Mouse (Mus musculus) embryonic stem cell, embryonic (primary cell): ENCODE measurements at regions not wholly inside any gene's neighbourhood (a gene's known extent, or its start where the extent isn't known, plus 50 kb on each side); places are given as distances from the start of the nearest gene placed in this dataset.

Experiments used
- CTCF ChIA-PET, 4 experiments: fragments of 300-600 bp in 2 of 4; fragments of 350-600 bp in 2 of 4; sonication (Branson Sonifier 250); formaldehyde crosslinking; loops; one replicate each; lab custom pipeline; 2022; ENCODE audit warnings: inconsistent platforms in 2 of 4; lab: Charles Lee
- POLR2A ChIA-PET, 4 experiments: fragments of 300-600 bp in 2 of 4; fragments of 350-600 bp in 2 of 4; sonication (Branson Sonifier 250); formaldehyde crosslinking; loops; one replicate each; lab custom pipeline; 2022; ENCODE audit warnings: antibody characterized with exemption in 4 of 4, inconsistent platforms in 1 of 4; lab: Charles Lee

DNA sequence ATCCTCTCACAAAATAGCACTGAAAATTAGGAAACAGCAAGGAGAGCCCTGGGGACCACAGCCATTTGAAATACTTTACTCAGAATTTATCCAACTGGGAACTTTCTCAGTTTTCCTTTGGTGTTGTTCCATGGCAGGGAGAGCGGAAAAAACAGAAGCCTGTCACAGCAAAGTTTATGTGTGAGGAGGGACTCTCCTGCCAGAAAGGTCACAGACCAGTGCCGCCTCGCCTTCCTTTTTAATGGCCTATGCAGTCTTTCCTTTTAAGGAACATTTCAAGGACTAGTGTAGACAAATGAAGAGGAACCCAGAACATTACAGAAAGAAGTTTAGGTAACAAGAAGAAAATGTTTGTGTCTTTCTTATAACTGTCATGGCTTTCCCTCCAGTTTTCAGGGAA is 406.3 kb upstream of the Gm11114 start:
- ChIA-PET POLR2A (no interaction called here), CTCF (no interaction called here)

DNA sequence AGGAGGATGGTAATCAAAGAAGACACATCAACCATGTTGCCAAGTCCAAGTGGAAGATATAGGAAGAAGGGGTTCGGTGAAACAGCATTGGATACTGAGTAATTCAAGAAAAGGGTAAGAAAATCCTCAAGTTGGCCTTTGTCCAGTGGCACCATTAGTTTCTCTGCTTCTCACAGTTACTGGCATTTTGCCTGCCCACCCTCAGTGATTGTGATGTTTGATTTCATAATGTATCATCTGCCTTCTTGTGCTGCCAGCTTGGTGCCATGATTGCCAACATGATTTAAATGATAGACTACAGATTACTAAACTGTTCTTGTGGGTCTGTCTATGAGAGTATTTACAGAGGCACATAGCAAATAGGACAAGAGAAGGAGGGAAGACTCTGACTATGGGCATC is 399.3 kb upstream of the Gm11114 start:
- ChIA-PET POLR2A (no interaction called here), CTCF (no interaction called here)

DNA sequence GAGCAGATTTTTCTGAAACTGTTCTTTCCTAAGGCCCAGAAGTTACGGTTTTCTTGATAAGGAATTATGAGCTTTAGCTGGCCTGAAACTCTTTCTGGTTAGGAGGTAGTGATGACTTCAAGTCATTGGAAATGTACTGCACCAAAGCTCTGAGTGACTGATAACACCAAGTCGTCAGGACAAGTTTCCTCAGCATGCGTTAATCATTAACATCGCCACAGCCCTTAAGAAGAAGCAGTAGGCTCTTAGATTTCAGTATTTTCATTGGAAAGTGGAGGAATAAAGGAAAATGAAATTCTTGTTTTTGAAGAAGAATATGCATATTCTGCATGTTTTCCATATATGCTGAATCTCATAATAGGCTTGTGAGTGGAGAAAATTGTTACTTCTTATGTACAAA is 390.3 kb upstream of the Gm11114 start:
- ChIA-PET CTCF (no interaction called here), POLR2A (no interaction called here)

DNA sequence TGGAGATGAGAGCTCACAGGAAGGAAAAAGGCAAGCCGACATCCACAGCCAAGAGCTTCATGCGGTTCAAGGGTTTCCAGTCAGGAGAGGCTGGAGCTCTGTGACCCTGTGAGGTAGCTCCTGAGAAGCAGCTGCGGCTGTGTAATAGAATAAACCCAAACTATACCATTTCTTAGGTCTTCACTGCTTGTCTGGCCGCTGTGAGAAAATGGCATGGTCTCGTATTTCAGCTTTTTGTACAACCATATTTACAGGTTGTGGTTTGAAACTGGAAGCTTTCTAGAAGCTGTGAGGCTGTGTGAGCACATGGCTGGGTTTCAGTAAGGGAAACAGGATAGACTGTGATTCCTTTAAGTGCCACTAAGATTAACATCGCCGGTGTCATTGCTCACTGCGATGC is 388.6 kb upstream of the Gm11114 start:
- ChIA-PET CTCF (no interaction called here), POLR2A (no interaction called here)

DNA sequence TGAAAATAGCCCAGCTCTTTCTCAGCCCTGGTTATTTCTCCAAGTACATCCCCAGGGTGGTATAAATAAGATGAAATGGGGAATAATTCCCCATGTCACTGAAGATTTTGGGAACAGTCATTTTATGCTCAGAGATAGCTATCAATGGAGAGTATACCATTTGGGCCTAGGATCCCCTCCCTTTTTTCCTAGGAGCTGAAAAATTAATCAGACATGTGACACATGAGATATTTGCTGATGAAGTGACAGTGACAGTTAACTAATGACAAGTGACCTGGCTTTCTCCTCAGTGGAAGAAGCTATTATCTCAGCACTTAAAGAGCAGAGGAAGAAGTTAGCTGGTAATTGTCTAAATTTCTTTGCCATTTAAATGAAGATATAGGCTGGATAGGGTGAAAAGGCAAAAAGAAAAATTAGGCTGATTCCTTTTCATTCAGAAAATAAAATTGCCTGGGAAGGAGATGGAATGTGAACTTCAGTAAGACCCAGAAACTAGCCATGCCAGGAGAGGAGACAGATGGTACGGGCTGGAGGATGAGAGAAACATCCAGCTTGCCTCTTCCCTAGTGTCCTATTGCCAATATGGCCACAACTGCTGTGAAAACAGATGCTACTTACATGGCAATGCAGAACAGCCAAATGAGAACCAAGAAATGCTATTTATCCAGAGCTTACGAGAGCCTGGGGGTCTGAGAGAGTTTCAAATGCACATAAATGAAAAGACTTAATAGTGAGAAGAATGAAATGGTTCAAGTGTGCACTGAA is 376.1 kb upstream of the Gm11114 start:
- ChIA-PET POLR2A (no interaction called here), CTCF (no interaction called here)

DNA sequence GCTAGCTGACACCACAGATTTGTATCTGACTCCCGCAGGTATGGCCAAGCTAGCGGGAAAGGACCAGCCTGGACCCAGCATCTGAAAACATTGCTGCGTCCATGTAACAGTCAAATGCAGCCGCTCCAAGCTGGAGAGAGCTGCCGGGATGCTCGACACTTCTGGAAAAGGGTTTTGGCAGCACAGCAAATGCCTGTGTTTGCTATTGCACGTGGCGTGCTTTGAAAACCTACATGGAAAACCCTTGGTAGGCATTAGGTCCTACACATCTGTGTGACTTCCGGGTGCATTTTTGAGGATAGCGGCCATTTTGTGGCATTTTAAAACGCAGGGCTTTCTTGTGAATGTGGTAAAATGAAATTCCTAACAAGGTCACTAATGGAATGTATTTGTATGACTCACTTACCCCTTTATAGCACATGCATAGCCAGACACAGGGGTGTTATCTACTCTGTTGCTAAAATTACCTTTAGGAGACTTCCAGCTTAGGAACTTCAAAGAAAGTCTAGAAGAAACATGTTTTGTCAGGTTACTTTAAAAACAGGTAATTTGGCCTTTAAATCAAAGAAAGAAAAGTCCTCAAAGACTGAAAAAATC is 345.9 kb upstream of the Gm11114 start:
- CTCF ChIA-PET: no interaction called here
- POLR2A ChIA-PET: no interaction called here

DNA sequence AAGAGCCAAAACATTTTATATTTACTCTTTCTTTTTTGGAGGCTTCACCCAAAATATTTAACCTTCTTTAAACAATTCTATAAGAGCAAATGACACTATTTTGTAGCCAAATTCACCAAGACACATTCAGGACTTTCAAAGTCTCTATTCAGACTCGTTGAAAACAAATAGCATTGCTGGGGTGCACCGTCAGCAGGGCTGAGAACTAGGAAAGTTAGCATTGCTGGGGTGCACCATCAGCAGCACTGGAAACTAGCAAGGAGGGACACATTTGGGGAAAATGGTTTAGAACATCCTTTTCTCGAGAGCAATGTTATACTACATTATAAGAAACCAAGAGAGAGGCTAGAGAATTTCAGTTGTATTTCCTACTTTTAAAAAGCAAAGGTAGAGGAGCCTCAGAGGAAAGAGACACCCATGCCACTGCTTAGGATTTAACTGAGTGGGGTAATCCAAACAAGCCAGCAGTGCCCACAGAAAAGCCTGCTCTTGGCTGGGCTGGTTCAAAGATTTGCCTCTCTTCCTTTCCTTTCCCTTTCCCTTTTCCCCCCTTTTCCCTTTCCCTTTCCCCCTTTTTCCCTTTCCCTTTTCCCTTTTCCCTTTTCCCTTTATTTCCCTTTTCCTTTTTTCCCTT is 342.5 kb upstream of the Gm11114 start:
- ChIA-PET POLR2A (no interaction called here), CTCF (no interaction called here)

DNA sequence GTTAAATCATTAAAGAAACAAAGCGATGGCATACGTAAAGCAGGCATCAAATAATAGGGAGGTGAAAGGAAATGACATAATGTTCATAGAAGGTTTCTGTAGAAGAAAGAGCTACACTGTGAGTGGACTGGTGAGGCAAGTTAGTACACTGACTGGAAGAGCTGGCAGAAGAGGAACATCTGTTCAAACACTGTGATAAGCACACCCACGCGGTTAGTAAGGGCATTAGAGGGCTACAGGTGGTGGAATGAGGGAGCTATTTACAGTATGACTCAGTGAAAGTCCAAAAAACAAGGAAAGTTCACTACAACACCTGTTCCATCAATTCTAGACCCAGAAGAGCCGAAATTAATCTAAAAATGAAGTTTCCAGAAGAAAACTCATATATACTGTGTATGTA is 335.1 kb upstream of the Gm11114 start:
- ChIA-PET POLR2A (no interaction called here), CTCF (no interaction called here)

GRCm38 (mm10) chr9:85003414-85003813 is 309.2 kb upstream of the Gm11114 start:
- ChIA-PET POLR2A (no interaction called here), CTCF (no interaction called here)

DNA sequence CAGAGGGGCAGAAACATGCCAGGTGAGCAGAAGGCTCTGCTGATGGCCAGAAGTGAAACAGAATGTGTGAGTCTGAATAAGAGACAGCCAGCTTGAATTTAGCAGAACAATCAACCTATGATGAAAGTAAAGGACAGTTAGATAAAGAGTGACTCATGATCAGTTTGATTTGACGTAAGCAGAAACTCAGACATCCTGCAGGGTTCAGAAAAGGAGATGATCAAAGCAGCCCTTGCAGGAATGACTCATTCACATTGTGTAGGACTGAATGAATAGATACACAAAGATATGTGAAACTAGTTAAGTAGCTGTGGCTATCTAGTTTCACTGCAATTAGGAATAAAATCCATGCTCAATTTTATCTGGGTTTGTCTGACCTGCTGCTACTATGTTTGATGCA is 301.2 kb upstream of the Gm11114 start:
- ChIA-PET CTCF (no interaction called here), POLR2A (no interaction called here)

DNA sequence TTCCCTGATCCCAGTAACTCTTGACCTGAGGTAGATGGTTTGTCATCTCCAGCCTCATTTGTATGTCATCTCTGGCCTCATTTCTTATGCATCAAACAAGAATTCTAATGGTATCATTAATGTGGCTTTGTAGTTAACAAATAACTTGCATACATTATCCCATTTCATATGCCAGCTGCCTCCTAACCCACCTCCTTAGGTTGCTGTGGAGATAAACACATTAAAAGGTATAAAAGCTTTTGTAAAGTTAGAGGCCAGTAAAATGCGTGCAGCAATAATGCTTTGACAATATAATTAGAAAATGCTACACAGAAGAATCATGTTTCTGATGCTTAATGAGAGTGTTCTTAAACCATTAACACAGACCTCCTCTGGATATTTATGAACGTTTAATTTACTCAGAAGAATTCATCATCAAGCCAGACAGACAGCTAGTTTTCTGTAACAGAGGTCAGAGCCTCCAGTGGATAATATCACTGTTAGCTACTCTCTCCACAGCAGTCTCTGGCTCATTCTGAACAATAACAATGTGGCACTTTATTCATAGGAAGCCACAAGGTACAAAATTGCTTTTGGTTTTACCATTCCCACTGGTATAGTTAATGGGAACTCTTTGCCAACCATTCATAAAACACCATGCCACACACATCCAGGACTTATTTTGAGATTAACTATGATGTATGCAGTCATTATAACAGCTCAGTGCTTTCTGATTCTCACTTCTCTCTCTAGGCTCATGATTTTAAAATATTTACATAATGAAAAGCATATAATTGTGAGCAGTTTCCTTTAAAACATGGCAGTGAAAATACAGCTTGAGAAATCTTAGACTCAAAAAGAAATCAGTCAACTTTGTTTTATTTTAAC is 264.2 kb upstream of the Gm11114 start:
- ChIA-PET CTCF (no interaction called here), POLR2A (no interaction called here)

DNA sequence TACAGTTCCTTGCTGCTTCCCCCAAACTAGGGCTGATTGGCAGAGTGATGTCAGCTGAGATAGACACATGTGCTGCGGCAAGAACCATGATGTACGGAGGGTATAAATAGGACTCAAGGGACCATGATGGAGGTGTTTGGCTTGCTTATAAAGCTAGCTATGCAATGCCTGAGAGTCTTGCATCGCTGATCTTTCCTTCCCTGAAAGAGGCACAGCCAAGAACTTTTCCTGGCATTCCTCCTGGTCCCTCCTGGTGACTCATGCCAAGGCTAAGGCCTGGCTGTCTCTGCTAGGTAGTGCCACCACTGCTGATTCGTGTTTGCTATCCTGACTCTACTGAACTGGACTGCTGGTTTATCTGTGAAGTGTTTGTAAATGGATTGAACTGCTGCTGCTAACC is 260.0 kb upstream of the Gm11114 start:
- ChIA-PET CTCF (no interaction called here), POLR2A (no interaction called here)

DNA sequence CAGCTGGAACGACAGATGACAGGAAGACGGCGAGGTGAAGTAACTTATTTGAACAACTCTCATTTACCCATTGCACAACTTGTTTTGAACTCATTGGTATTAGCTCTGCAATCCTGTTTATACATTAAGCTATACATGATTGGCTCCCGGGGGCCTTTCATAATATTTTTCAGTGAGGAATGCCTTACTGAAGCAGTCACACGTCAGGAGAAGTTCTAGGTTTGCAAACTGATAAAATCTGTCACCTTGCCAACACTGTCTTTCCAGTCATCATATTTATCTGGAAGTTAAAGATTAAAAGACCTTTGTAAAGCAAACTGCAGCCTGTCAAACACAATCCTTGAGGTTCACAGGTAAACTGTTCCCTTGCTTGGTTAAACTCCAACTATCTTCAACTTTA is 232.6 kb upstream of the Gm11114 start:
- ChIA-PET POLR2A (no interaction called here), CTCF (no interaction called here)

GRCm38 (mm10) chr9:85088556-85089338 is 223.8 kb upstream of the Gm11114 start:
- ChIA-PET CTCF (no interaction called here), POLR2A (no interaction called here)

DNA sequence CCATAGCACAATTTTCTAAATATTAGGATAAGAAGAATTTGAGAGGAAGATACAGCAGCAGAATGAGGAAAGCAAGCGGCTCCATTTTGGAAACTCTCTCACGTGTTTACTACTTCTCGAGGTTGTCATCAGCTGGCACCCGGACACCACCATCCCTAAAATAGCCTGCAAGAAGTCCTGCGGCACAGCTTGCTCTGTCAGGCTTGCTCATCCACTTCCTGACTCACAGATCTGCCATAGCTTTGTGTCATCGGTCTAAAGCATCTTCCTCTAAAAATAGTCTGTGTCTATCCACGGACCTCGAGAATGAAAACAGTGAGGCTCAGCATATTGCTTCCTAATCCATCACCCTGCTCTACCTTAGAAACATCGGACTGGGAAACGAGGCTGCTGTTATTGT is 222.3 kb upstream of the Gm11114 start:
- POLR2A ChIA-PET: interaction anchor here in 1 of 4 experiments (0.5 kb wide), 1 partner anchor 189 kb away, joined by 3 read pairs; no protein-coding TSS in a partner anchor
- CTCF ChIA-PET: no interaction called here

DNA sequence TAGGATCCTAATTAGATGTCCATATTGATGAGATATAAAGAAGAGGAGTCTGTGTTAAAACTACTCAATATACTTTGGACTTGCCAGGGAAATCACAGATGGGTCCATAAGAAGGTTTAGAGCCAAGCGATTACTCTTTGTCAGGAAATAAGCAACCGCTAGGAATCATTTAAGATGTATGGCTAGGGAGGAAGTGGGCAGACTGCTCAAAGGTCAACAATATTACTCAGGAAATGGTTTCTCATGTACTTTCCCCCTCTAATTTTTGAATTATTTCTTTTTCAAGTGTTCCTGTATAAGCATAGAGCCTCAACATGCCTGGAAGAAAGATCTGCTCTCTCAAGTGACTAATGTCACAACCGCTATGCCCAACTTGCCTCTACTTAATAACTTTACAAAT is 217.3 kb upstream of the Gm11114 start:
- CTCF ChIA-PET: no interaction called here
- POLR2A ChIA-PET: no interaction called here

GRCm38 (mm10) chr9:85096520-85096919 is 216.1 kb upstream of the Gm11114 start:
- POLR2A ChIA-PET: no interaction called here

DNA sequence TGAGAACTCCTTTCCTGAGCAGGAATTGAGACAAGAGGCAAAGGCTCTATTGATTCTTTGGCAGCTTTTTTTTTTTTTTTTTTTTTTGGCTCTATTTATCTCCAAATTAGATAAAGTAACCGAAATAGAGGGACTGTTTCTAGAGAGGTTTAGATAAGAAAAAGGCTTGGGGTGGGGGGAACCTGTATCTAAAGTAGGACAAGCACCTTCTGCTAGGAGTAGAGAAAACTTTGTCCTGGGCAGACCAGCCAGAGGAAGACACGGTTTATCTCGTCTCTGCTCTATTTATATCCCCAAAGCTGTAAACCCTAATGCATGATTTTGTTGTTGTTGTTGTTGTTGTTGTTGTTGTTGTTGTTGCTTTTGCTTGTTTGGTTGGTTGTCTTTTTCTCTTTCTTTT is 199.6 kb upstream of the Gm11114 start:
- POLR2A ChIA-PET: no interaction called here

More at GRCm38 (mm10) chr9:85096520-85096919, 216.1 kb upstream of the Gm11114 start:
- CTCF ChIA-PET: no interaction called here

DNA sequence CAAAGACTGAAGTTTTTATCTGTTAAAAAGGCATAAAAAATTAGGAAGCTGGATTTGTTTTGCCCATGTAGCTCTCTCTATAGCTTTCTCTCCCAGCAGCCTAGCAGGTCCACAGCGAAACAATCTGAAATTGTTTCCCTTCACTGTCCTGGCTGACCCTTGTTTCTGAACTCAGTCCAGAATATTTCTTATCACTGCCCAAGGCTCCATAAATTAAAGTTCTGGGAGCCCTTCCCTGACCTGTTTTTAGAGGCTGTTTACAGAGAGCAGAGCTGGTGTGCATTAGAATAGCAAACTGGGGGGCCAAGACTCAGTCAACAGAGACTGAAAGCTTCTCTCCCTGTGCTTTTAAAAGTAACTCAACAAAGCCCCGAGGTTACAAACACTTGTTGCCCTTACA is 198.3 kb upstream of the Gm11114 start:
- CTCF ChIA-PET: no interaction called here
- POLR2A ChIA-PET: interaction anchor here in 1 of 4 experiments (0.5 kb wide), 1 partner anchor 105 kb away, joined by 3 read pairs; no protein-coding TSS in a partner anchor

More for the DNA sequence above, 199.6 kb upstream of the Gm11114 start:
- CTCF ChIA-PET: no interaction called here
